Mouse (Mus musculus): Measurements from ENCODE around the gene Tmem116. TPM values are rescaled to one million over a fixed set of nuclear protein-coding genes. Genes with fewer than 3 reads are reported as not detected.

The Tmem116 gene
- polyA plus RNA-seq, 1 experiment from 2014 or later = 1.4 TPM

Other genes with a start within 250 kb of the Tmem116 start
- 586 and 620 TPM in 2 replicates for gene Rpl6, start 247.4 kb upstream of the Tmem116 start, polyA plus RNA-seq (2014; fragmentation: Nextera tagmentation; extraction: Ambion mirVana)
- 11.5 and 13.4 TPM in 2 replicates for gene Hectd4, start 231.7 kb upstream of the Tmem116 start, polyA plus RNA-seq (2014; fragmentation: Nextera tagmentation; extraction: Ambion mirVana)
- gene Trafd1, start 66.3 kb upstream of the Tmem116 start, polyA plus RNA-seq (2014; fragmentation: Nextera tagmentation; extraction: Ambion mirVana) = 78.5 and 84.6 TPM in 2 replicates
- gene Naa25, start 54.0 kb upstream of the Tmem116 start, polyA plus RNA-seq (2014; fragmentation: Nextera tagmentation; extraction: Ambion mirVana) = 53.2 and 53.4 TPM in 2 replicates
- gene Erp29, start 613 bp downstream of the Tmem116 start, polyA plus RNA-seq (2014; fragmentation: Nextera tagmentation; extraction: Ambion mirVana) = 119 and 127 TPM in 2 replicates
- gene Adam1b, start 51.5 kb downstream of the Tmem116 start, polyA plus RNA-seq (2014; fragmentation: Nextera tagmentation; extraction: Ambion mirVana) = 0.07 TPM in 1 of 2 replicates, not detected in the other
- 2.0 and 3.4 TPM in 2 replicates for gene Adam1a, start 93.6 kb downstream of the Tmem116 start, polyA plus RNA-seq (2014; fragmentation: Nextera tagmentation; extraction: Ambion mirVana)
- not detected in 2 replicates for gene Gm42878, start 93.6 kb downstream of the Tmem116 start, polyA plus RNA-seq (2014; fragmentation: Nextera tagmentation; extraction: Ambion mirVana)
- gene Mapkapk5, start 94.0 kb downstream of the Tmem116 start, polyA plus RNA-seq (2014; fragmentation: Nextera tagmentation; extraction: Ambion mirVana) = 58.2 and 62.2 TPM in 2 replicates
- 53.7 and 58.4 TPM in 2 replicates for gene Aldh2, start 141.9 kb downstream of the Tmem116 start, polyA plus RNA-seq (2014; fragmentation: Nextera tagmentation; extraction: Ambion mirVana)
- gene Acad12, start 167.0 kb downstream of the Tmem116 start, polyA plus RNA-seq (2014; fragmentation: Nextera tagmentation; extraction: Ambion mirVana) = 1.5 and 1.9 TPM in 2 replicates
- 1.9 TPM in 2 replicates for gene Acad10, start 208.6 kb downstream of the Tmem116 start, polyA plus RNA-seq (2014; fragmentation: Nextera tagmentation; extraction: Ambion mirVana)
- 45.5 and 48.1 TPM in 2 replicates for gene Brap, start 208.7 kb downstream of the Tmem116 start, polyA plus RNA-seq (2014; fragmentation: Nextera tagmentation; extraction: Ambion mirVana)